Mouse (Mus musculus): ENCODE measurements around the gene Rps25. TPM values are rescaled to one million over a fixed set of nuclear protein-coding genes. Genes with fewer than 3 reads are reported as not detected.
"Not testable (repeated sequence)": the region's sequence is repeated elsewhere in the genome, so short reads cannot be mapped to it uniquely, and the experiment has no call there.

Gene Rps25
- polyA plus RNA-seq, 1 experiment from 2014 or later = 3,005 TPM

DNA sequence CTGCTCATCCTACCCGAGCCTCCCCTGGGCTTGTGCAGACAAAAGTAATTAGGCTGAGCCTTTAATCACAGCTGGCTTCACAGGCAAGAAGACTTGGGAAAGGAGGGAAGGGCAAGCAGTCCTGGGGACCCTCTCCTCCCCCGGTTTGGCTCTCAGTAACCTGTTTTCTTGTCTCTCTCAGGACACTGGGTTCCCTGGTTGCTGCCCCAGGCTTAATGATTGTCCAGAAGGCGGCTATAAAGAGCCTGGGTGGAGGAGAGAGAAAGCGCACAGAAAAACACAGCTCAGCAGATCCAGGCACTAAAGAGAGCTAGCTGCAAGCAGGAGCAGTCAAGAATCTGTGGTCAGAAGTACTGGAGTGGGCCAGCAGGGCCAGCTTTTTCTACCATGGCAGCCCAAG, 8.9 kb upstream of the Rps25 start:
- peaks cover 38% of the 10 kb centered on the region for H3K36me3 ChIP-seq (ENCODE audit: control insufficient read depth, insufficient read depth, low read length)
- no peaks in the 10 kb centered on the region for H3K27me3 ChIP-seq (replicated peaks; ENCODE audit: control insufficient read depth, insufficient read depth, low read length)
- WGBS = 11% methylated on average over 4 of the region's 4 CpGs
- H3K4me1 ChIP-seq (replicated peaks; ENCODE audit: control insufficient read depth, insufficient read depth, low read length) = peaks cover 5% of the 10 kb centered on the region; the same call in 1 of the 2 replicates
- H3K9me3 ChIP-seq (ENCODE audit: control insufficient read depth, low read length) = no peaks in the 10 kb centered on the region
- peak overlapping the region; percentile 87 for H3K4me2 ChIP-seq (ENCODE audit: low read length)
- H3K9ac ChIP-seq (ENCODE audit: low read length) = peak overlapping the region; percentile 72; the same call in 1 of the 2 replicates
- peak overlapping the region; percentile 65 for H3K27ac ChIP-seq (ENCODE audit: low read depth)
- peak overlapping the region; percentile 83 for H3K4me3 ChIP-seq (ENCODE audit: low read depth, low read length)
- no peak for ATAC-seq (replicated peaks; ENCODE audit: low FRiP score, low TSS enrichment, low read depth)
- DNase-seq (ENCODE audit: low spot score) = no peak

DNA sequence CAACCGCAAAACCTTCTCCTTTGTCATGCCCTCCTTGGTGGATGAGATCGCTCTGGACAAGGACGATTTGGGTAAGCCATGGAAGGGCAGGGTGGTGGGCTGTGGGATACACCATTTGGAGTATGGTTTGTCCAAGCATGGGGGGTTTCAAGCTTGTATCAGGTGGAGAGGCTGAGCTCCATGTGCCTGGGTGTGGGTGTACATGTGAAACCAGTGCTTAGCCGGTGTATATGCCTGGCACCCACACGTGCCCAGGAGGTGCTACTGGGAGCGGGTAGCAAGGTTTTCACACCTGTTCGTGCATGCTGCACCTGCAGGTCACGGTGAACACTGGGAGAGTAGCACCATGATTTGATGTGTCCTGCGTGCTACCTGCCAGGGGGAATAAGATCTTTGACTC, 8.4 kb upstream of the Rps25 start:
- Histone ChIP-seq H3K4me1 (replicated peaks; ENCODE audit: control insufficient read depth, insufficient read depth, low read length) (peaks cover 5% of the 10 kb centered on the region; the same call in 1 of the 2 replicates), H3K9ac (ENCODE audit: low read length) (peak overlapping the region; percentile 72; the same call in 1 of the 2 replicates), H3K36me3 (ENCODE audit: control insufficient read depth, insufficient read depth, low read length) (peaks cover 43% of the 10 kb centered on the region), H3K4me3 (ENCODE audit: low read depth, low read length) (peak overlapping the region; percentile 83), H3K27me3 (replicated peaks; ENCODE audit: control insufficient read depth, insufficient read depth, low read length) (no peaks in the 10 kb centered on the region), H3K27ac (ENCODE audit: low read depth) (peak overlapping the region; percentile 65; the same call in 1 of the 2 replicates), H3K4me2 (ENCODE audit: low read length) (peak overlapping the region; percentile 87), H3K9me3 (ENCODE audit: control insufficient read depth, low read length) (no peaks in the 10 kb centered on the region)
- 75% methylated on average over 9 of the region's 9 CpGs for WGBS
- no peak for ATAC-seq (replicated peaks; ENCODE audit: low FRiP score, low TSS enrichment, low read depth)
- DNase-seq (ENCODE audit: low spot score) = no peak

DNA sequence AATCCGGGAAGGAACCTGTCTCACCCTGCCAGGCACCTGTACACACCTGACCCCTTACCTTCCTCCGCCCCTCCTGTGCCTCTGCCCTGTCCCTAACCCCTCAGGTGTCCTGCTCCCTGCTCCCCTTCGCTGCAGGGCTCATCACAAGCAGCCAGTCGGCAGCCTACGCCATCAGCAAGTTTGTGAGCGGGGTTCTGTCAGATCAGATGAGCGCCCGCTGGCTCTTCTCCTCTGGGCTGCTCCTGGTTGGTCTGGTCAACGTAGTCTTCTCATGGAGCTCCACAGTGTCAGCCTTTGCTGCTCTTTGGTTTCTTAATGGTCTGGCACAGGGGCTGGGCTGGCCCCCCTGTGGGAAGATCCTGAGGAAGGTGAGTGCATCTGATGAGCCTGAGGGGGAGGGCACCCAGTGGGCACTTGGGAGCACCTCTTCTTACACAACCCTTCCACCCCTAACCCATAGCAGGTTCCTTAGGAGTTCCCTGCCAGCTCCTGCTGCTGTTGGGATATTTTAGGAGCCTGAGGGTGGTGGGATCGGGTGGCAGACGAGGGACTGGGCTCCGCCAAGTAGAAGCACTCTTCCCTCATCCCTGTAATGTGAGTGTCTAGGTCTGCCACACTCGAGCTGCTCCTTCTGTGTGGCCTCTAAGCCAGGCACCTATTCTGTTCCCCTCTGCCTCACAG, 7.7 kb upstream of the Rps25 start:
- Histone ChIP-seq H3K36me3 (ENCODE audit: control insufficient read depth, insufficient read depth, low read length) (peaks cover 50% of the 10 kb centered on the region), H3K4me2 (ENCODE audit: low read length) (peak overlapping the region; percentile 87), H3K4me1 (replicated peaks; ENCODE audit: control insufficient read depth, insufficient read depth, low read length) (peaks cover 5% of the 10 kb centered on the region; the same call in 1 of the 2 replicates), H3K27ac (ENCODE audit: low read depth) (no peak overlapping the region), H3K9me3 (ENCODE audit: control insufficient read depth, low read length) (no peaks in the 10 kb centered on the region), H3K9ac (ENCODE audit: low read length) (no peak overlapping the region), H3K4me3 (ENCODE audit: low read depth, low read length) (no peak overlapping the region), H3K27me3 (replicated peaks; ENCODE audit: control insufficient read depth, insufficient read depth, low read length) (no peaks in the 10 kb centered on the region)
- 71% methylated on average over 13 of the region's 13 CpGs for WGBS
- no peak for ATAC-seq (replicated peaks; ENCODE audit: low FRiP score, low TSS enrichment, low read depth)
- DNase-seq (ENCODE audit: low spot score) = no peak

DNA sequence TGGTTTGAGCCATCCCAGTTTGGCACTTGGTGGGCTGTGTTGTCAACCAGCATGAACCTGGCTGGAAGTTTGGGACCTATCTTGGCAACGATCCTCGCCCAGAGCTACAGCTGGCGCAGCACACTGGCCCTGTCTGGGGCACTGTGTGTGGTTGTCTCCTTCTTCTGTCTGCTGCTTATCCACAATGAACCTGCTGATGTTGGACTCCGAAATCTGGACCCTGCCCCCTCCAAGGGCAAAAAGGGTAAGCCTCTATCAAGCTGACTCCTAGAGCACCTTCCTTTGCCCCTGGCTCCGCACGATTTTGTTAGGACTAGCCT, 7.2 kb upstream of the Rps25 start:
- no peak overlapping the region for H3K27ac ChIP-seq (ENCODE audit: low read depth)
- H3K9me3 ChIP-seq (ENCODE audit: control insufficient read depth, low read length) = no peaks in the 10 kb centered on the region
- no peaks in the 10 kb centered on the region for H3K27me3 ChIP-seq (replicated peaks; ENCODE audit: control insufficient read depth, insufficient read depth, low read length)
- ATAC-seq (replicated peaks; ENCODE audit: low FRiP score, low TSS enrichment, low read depth) = no peak
- 90% methylated on average over 6 of the region's 6 CpGs for WGBS
- no peak overlapping the region for H3K4me3 ChIP-seq (ENCODE audit: low read depth, low read length)
- H3K4me2 ChIP-seq (ENCODE audit: low read length) = no peak overlapping the region
- no peak for DNase-seq (ENCODE audit: low spot score)
- peaks cover 5% of the 10 kb centered on the region; the same call in 1 of the 2 replicates for H3K4me1 ChIP-seq (replicated peaks; ENCODE audit: control insufficient read depth, insufficient read depth, low read length)
- H3K36me3 ChIP-seq (ENCODE audit: control insufficient read depth, insufficient read depth, low read length) = peaks cover 55% of the 10 kb centered on the region
- no peak overlapping the region for H3K9ac ChIP-seq (ENCODE audit: low read length)

DNA sequence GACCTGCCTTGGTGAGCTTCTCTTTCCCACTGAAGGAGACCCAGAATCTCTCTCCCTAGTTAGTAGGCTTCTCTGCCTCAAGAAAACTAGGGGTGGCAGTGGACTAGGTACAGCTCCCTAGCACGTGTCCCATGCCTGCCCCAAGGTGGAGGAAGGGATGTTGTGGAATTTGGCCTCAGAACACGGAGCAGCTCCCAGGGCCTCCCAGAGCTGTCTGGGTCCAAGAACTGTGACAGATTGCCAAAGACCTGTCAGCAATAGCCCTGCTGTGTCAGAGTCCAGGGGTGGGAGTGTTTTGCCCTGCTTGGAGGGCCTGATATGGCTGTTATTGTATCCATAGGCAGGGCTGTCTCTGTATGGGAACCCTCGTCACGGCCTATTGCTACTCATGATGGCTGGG, 5.9 kb upstream of the Rps25 start:
- Histone ChIP-seq H3K27ac (ENCODE audit: low read depth) (no peak overlapping the region; the same call in 1 of the 2 replicates), H3K27me3 (replicated peaks; ENCODE audit: control insufficient read depth, insufficient read depth, low read length) (no peaks in the 10 kb centered on the region), H3K4me1 (replicated peaks; ENCODE audit: control insufficient read depth, insufficient read depth, low read length) (peaks cover 5% of the 10 kb centered on the region; the same call in 1 of the 2 replicates), H3K9me3 (ENCODE audit: control insufficient read depth, low read length) (no peaks in the 10 kb centered on the region), H3K9ac (ENCODE audit: low read length) (no peak overlapping the region), H3K36me3 (ENCODE audit: control insufficient read depth, insufficient read depth, low read length) (peaks cover 65% of the 10 kb centered on the region), H3K4me3 (ENCODE audit: low read depth, low read length) (no peak overlapping the region), H3K4me2 (ENCODE audit: low read length) (no peak overlapping the region)
- 83% methylated on average over 4 of the region's 4 CpGs for WGBS
- ATAC-seq (replicated peaks; ENCODE audit: low FRiP score, low TSS enrichment, low read depth) (no peak), DNase-seq (ENCODE audit: low spot score) (no peak)

DNA sequence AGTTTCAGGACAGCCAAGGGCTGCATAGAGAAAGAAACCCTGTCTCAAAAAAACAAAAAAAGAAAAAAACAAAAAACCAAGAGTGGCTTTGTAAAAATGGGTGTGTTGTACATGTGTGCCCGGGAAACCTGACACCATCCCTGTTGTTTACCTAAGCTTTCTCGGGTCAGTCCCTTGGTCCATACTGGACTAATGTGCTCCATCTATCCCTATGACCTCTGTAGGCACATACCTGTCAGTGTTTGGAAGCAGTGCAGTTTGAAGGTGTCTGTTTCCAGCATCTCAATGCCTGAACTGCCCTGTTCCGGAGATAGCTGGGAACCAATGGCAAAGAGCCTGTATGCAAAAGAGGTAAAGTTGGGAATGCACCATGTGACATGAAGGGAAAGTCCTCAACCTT, 1.9 kb upstream of the Rps25 start:
- Histone ChIP-seq H3K9ac (ENCODE audit: low read length) (no peak overlapping the region), H3K4me3 (ENCODE audit: low read depth, low read length) (no peak overlapping the region), H3K4me1 (replicated peaks; ENCODE audit: control insufficient read depth, insufficient read depth, low read length) (peaks cover 2% of the 10 kb centered on the region; the same call in 1 of the 2 replicates), H3K4me2 (ENCODE audit: low read length) (no peak overlapping the region), H3K27me3 (replicated peaks; ENCODE audit: control insufficient read depth, insufficient read depth, low read length) (no peaks in the 10 kb centered on the region), H3K27ac (ENCODE audit: low read depth) (no peak overlapping the region), H3K36me3 (ENCODE audit: control insufficient read depth, insufficient read depth, low read length) (peaks cover 69% of the 10 kb centered on the region), H3K9me3 (ENCODE audit: control insufficient read depth, low read length) (no peaks in the 10 kb centered on the region)
- no peak for DNase-seq (ENCODE audit: low spot score)
- ATAC-seq (replicated peaks; ENCODE audit: low FRiP score, low TSS enrichment, low read depth) = no peak
- WGBS = 61% methylated on average over 3 of the region's 3 CpGs

DNA sequence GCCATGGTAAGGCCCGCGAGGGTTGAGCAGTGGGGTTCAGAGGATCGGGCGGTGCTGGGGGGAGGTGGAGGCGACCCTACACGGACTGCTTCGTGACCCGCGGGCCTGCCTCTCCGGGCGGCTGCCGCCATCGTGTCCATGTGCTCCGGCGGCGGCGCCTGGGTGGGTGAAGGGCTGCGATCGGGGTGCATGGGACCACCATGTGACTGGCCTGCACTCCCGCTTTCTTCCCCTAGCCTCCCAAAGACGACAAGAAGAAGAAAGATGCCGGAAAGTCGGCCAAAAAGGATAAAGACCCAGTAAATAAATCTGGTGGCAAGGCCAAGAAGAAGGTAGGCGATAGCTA, 786 bp downstream of the Rps25 start:
- Histone ChIP-seq H3K4me3 (ENCODE audit: low read depth, low read length) (peak overlapping the region; percentile 84), H3K4me2 (ENCODE audit: low read length) (peak overlapping the region; percentile 78), H3K36me3 (ENCODE audit: control insufficient read depth, insufficient read depth, low read length) (peaks cover 68% of the 10 kb centered on the region), H3K9me3 (ENCODE audit: control insufficient read depth, low read length) (no peaks in the 10 kb centered on the region), H3K9ac (ENCODE audit: low read length) (peak overlapping the region; percentile 93), H3K27ac (ENCODE audit: low read depth) (peak overlapping the region; percentile 93), H3K27me3 (replicated peaks; ENCODE audit: control insufficient read depth, insufficient read depth, low read length) (no peaks in the 10 kb centered on the region), H3K4me1 (replicated peaks; ENCODE audit: control insufficient read depth, insufficient read depth, low read length) (peaks cover 2% of the 10 kb centered on the region; the same call in 1 of the 2 replicates)
- ATAC-seq (replicated peaks; ENCODE audit: low FRiP score, low TSS enrichment, low read depth) (no peak), DNase-seq (ENCODE audit: low spot score) (no peak)
- 0% methylated on average over 24 of the region's 24 CpGs for WGBS

DNA sequence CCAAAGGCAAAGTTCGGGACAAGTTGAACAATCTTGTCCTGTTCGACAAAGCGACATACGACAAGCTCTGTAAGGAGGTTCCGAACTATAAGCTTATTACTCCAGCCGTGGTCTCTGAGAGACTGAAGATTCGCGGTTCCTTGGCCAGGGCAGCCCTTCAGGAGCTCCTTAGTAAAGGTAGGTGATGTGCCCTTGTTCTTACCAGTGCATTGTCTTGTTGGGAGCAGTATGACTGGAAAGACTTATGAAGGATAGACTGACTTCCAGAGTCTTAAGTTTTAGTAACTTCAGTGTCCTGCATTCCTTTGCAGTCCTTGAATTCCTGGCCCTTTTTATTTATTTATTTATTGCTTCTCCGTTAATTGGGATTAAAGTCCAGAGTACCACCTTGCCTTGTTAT, 1.8 kb downstream of the Rps25 start:
- DNase-seq (ENCODE audit: low spot score); H3K4me1 ChIP-seq (replicated peaks; ENCODE audit: control insufficient read depth, insufficient read depth, low read length); H3K27ac ChIP-seq (ENCODE audit: low read depth); H3K9me3 ChIP-seq (ENCODE audit: control insufficient read depth, low read length); ATAC-seq (replicated peaks; ENCODE audit: low FRiP score, low TSS enrichment, low read depth); H3K27me3 ChIP-seq (replicated peaks; ENCODE audit: control insufficient read depth, insufficient read depth, low read length): not testable (repeated sequence)
- H3K4me3 ChIP-seq (ENCODE audit: low read depth, low read length) = peak overlapping the region; percentile 84
- peak overlapping the region; percentile 93; the same call in 1 of the 2 replicates for H3K9ac ChIP-seq (ENCODE audit: low read length)
- peaks cover 70% of the 10 kb centered on the region for H3K36me3 ChIP-seq (ENCODE audit: control insufficient read depth, insufficient read depth, low read length)
- peak overlapping the region; percentile 78 for H3K4me2 ChIP-seq (ENCODE audit: low read length)
- 76% methylated on average over 9 of the region's 9 CpGs for WGBS
